Mouse (Mus musculus) spleen, postnatal 36 days (tissue): ENCODE measurements around the gene Cmtm4.

ENCODE experiments used
- DNase-seq, 2 experiments: peaks; one replicate each; pipeline ENCODE4 v3.0.0; 2022; ENCODE audit warnings: low spot score in 2 of 2, mixed read lengths in 1 of 2

Cmtm4 gene

DNA sequence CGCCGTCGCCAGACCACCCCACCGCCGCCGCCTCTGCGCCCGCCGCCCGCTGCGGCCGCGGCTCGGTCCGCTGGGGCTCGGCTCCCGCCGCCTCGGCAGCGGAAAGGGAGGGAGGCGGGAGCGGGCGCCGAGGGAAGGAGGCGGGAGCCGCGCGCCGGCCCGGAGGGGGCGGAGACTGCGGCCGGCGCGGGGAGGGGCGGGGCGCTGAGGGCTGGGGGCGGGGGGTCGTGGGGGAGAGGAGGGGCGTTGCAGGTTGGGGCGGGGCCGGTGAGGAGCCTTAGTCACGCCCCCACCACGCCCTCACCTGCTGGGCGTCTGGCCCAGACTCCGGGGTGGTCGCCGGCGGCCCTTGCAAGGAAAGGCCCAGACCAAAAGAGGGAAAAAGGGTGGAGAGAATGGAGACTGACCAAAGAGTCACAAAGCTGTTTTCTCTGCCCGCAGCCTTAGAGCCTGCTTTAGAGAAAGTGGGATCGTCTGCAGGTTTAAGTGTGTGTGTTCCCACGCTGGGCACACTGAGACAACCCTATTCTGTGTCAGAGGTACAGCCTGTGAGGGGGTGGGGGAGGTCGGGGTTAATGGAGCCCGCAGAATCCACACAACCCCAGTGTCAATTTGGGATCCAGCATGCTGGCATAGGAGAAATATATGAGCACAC is at the start of gene Cmtm4:
Cmtm4 (minus strand) TSS at position 105 of the 655 bp plus-strand sequence.
- DNase-seq: peak; percentile 22 to 28

DNA sequence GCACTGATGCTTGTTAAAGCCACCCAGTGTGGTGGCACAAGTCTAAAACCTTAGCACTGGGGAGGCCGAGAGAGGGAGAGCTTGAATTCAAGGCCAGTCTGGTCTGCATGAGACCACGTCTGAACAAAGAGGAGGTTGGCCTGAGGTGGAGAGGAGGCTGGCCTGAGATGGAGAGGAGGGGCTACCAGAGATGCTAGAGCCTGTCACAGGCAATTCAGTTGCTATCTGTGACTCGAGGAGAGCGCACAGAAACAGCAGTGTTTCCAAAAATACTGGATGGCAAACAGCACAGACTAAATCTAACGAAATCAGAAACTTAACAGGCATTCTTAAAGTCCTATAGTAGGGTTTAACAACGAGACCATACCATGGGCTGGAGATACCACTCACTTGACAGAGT is 49.6 kb upstream of the Cmtm4 start:
- no peak for DNase-seq

DNA sequence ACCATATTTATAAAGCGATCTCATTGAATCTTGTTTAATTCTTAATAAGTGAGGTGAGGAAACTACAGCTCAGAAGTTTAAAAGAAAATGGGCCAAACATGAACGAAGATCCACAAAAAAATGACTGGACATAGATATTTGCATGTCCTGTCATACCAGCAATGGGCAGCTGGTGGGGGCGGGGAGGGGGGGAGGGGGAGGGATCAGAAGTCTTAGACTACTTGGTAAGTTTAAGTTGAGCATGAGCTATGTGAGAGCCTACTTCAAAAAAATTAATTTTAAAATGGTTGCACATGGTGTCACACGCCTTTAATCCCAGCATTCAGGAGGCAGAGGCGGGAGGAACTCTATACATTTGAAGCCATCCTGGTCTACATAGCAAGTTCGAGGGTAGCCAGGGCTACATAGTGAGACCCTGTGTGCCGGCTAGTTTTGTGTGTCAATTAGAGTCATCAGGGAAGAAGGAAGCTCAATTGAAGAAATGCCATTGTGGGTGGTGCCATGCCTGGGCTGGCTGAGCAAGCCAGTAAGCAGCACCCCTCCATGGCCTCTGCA is 47.6 kb upstream of the Cmtm4 start:
- no peak for DNase-seq

DNA sequence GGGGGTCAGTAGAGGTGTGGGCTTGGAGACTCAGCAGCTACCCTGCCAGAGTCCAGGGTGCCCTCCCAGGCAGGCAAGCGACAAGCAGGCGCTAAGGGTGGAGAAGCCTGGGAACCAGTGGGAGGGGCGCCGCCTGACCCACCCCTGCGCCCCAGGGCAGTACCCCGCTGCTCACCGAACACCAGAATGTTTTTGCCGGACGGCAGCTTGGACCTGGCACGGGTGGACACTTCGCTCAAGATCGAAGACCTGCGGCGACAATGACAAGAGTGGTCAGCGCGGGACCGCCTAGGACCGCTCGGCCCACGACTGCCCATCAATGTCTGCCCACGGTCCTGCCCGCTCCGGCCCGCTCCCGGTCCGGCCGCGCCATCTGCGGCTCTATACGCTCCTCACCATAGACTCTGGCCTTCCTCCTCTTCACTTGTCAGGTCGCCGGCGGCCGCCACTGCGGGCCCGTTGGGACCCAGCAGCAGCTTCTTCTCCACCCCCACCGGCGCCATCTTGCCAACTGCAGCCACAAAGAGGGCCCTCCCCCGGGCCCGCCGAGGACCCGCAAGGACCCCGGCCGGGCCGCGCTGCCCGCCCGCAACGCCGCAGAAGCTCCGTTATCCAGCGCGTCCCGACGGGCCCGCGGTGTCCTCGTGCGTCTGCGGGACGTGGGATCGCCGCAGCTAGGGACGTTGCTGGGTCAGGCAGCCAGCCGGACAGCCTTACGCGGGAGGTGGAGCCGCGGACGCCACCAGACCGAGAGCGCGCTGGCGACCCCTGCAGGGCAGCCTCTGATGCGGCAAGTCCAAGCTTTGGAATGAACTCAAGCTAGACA is 46.9 kb upstream of the Cmtm4 start, which contains the start of gene Dync1li2:
Dync1li2 (minus strand) TSS at position 749 of the 826 bp plus-strand sequence.
- DNase-seq: peak; percentile 86 to 88

DNA sequence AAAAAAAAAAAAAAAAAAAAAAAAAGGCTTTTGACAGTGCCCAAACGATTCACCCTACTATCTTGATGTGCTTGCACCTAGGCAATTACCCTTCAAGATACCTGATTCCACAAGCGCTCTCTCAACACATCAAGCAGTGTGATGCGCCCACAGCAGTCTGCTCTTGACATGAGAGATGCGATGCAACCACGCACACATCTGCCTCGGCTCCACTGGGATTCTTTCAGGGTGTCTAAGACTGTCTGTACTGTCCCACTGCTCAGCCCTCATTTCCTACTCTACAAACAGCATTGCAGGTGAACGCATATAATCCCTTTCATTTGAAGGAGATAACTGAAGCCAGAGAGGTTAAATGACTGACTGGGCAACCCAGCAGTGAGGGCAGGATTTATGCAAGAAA is 46.0 kb upstream of the Cmtm4 start:
- no peak for DNase-seq

DNA sequence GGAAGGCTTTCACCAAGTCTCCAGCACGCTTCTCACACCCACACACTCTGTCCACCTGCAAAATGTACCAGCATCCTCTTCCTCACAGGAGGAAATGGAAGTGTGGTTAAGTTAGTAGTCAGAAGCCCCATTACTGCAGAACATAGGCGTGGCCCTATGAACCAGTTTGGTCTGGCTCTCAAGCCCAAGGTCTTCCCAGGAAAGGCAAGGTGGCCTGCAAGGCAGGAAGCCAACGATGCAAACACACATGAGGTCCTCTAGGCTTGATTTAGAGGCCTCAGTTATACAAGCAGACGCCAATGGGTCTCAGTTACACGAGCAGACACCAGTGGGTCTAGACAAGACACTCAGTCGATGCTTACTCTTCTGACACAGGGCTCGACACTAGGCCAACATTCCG is 43.9 kb upstream of the Cmtm4 start:
- no peak for DNase-seq

DNA sequence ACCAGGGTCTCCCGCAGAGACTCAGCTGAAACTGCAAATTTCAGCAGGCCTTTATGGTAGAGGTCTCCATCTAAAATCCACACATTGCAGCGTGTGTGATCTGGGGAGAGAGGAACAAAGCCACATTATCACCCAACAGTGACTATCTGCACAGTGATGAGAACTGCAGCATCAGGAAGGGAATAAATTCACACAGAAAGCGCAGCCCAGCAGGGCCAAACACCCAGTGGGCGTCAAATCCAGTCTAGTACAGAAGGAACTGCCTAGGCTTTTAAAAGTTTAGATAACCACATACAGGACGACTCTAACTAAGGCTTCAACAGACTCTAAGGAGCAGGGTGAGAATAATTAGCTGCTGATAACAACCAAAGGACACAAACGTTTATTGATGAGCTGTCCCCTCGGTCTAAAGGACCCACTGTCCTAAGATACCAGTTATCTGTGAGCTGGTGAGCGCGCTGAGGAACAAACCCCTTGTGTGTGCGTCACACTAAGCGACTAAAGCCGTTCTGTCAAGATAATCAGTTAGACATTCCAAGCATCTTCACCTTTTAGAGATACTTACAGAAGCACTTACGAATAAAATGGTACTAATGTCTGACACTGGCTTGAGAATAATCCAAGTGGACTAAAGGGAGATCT is 42.0 kb upstream of the Cmtm4 start:
- DNase-seq: no peak

DNA sequence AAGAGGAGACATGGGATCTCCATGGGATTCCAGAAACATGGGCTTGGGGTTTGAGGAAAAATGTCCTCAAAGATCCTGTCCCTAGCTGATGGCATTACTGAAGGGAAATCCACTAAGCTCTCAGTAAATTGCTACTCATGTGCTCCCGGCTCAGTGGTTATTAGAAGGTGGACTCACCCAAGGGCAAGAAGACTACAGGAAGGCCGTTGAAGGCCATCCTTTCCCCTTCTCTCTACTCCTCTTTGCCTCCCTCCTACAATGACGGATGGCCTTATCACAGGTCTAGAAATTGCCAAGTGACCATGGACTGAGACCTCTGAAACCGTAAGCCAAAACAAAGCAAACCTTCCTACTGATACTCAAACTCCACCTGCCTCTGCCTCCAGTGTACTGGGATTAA is 41.0 kb upstream of the Cmtm4 start:
- DNase-seq: no peak

DNA sequence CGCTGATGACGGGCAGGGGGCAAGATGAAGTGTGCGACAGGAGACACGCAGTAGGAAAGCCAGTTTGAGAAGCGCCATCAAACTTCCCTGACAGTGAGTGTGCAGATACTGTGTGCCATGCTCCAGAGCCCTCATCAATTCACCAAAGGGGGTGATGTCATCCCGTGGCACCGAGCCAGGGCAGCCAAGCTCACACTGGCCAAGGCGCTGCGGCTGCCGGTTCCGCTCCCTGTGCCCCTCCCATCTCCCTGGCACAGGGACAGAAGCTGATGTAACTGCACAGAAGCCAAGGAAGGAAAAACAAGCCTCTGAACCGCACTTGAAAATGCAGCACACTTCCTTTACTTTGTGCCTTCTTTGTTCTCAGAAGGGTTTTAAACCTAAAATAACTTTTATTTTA is 40.4 kb upstream of the Cmtm4 start:
- peak; percentile 78 to 87 for DNase-seq

DNA sequence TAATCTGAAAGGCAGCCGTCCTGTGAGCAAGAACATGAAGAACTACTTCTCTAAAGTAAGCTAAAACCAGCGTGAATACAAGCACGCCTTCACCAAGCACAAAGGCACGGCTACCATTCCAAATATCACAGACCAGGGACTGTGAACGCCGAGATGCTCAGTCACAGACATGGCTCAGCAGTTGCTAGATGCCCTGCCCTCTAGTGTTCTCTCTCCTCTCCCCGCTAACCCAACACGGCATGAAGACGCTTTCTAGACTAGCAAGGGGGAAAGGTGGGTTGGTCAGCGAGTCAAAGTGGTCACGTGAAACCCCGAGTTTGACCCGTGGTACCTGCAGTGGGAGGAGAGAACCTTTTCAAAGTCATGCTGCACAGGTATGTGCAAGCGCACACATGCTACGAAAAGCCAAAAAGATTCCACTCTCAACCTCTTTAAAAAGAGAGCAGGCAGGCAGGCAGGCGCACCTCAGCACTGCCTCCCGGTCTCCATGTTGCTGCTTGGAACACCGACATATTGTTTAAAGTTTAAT is 39.3 kb upstream of the Cmtm4 start:
- DNase-seq: no peak

DNA sequence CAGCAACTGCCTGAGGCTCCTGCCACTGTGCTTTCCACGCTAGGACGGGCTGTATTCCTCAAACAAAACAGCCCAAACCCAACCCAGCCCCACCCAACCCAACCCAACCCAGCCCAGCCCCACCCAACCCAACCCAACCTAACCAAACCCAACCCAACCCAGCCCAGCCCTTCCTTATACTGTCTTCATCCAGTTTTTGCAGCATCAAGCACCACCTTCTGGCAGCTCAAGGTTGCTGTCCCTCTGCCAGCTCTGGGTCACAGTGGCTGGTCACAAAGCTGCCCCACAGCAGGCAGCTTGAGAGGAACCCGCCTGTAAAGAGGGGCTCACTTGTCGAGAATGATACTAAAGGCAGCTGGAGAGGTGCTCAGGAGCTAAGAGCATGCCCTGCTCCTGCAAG is 38.7 kb upstream of the Cmtm4 start:
- peak in 1 of 2 experiments; percentile 14 for DNase-seq

DNA sequence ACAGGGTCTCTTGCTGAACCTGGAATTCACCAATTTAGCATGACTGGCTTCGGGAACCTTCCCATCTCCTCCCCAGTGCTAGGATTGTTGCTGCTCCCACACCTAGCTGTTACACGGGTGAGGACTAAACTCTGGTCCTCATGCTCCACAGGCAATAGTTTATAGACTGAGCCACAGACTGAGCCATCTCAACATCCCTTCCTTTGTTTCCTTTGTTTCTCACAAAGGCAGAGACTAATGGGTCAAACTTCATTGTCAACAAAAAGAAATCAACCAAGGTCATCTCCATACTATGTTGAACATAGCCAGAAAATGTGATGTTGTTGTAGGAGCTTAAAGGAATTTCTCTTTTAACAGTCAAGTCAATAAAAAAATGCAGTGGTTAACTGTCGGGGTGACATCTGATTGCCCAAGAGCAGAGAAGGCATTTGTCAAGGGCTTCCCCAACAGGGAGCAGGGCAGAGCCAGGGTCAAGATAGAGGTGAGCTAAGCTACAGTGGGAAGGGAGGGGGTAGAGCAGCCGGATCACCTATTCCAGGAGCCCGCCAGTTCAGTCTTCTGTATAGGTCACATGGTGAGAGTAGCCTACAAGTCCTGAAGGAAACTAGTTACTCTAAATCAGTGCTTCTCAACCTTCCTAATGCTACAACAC is 37.7 kb upstream of the Cmtm4 start:
- DNase-seq: no peak

DNA sequence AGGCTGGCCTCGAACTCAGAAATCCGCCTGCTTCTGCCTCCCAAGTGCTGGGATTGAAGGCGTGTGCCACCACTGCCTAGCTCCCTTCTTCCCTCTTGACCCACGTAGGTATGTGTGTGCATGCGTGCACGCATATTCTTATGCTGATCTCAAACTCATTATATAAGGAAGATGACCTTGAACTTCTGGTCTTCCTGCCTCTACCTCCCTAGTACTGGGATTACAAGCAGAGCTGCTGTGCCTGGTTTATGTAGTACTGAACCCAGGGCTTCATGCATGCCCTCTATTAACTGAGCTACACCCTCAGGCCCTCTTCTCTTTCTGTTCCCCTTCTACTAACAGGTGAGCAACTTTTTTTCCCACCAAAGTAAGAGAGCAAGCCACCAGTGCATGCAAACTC is 37.0 kb upstream of the Cmtm4 start:
- DNase-seq: no peak

DNA sequence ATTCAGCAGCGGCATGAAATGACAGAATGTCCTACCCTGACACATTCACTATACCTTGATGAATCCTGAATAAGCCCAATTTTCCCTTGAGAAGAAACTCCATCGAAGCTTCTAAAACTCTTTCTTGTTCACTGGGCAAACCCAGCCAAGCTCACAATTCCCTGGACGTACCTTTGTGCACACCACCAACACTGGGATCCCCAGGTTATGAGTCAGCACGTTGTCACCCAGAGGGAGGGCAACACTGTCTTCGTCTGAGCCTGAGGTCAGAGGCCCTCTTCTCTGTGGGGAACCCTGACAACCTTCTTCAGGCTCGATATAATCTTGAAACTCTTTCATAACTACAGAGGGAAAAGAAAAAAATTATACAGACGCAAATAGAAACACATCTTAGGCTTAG is 34.6 kb upstream of the Cmtm4 start:
- DNase-seq: no peak

DNA sequence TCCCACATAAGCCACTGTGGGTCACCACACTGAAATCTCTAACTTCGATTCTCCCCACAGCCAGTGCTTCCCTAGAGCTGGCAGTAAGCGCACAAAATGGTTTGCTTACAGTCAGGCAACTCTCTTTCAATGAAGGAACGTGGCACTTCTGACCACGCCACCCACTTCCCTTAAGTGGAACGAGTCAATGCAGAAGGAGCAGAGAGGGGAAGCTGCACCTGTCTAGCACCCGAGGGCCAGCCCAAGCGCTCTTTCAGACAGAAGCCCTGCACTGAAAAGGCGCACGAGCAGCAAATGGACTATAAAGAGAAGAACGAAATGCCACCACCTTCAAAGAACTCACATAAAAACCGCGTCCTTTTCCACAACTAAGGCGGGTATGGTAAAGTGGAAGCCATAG is 32.1 kb upstream of the Cmtm4 start:
- no peak for DNase-seq

DNA sequence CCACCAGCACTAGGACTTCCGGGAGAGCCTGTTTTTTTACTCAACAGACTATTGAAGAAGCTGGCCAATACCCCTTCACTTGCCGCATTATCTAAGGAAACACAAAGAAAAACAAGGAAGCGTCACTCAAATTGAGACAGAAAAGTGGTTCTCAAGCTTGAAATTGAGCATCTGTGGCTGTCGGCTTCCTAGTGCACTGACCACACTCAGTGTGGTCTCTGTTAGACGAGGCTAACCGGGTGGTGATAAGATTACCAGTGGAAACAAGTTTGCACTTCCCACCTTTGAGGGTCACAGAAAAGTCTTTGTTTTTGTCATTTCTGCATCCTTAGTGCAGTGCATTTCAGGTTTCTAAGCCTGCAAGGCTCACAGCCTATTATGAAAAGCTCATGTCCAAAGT is 26.7 kb upstream of the Cmtm4 start:
- DNase-seq: no peak

DNA sequence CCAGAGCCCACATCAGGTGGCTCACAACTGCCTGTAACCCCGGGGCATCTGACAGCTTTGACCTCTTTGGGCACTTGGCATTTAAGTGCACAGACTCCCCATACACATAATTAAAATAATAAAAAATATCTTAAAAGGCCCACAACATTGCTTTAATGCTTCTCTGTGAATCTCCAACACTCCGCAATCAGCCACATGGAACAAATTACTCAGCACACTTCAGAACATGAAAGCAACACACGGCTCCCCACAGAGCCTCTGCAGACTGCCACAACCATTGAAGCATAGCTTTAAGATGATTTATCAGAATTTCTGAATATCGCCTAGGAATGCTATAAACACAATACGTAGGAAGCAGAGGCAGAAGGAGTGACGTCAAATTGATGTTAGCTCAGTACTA is 20.4 kb upstream of the Cmtm4 start:
- no peak for DNase-seq

DNA sequence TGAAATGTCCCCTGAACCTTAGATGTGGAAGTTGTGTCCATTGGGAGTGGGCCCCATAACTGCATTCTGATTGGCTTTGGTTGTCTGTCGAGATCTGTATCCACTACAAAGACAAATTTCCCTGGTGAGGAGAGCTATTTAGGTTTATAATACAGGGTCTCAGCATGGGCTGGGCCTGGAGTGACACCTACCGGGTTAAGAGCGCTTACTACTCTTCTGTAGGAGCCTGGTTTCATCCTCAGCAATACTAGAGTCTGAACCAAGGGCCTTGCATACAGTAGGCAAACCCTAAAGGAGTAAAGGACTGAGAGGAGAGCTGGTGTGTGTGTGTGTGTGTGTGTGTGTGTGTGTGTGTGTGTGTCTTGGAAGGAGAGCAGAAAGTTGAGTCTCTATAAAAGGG is 18.6 kb upstream of the Cmtm4 start:
- DNase-seq: no peak

DNA sequence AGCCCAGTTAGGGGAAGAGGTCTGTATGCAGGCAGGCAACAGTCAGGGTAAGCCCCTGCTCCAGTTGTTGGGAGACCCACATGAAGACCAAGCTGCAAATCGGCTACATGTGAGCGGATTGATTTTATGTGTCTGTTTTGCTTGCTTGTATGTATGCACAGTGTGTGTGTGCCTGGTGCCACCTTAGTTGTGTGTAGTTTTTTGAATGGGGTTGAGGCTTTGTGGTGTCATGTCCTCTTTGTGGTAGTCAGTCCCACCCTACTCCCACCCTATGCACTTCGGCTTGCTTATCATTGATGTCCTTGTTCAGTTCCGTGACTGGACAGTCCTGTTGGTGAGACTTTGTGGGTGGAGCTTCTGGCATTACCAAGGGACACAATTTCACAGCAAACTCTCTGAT is 18.2 kb upstream of the Cmtm4 start:
- no peak for DNase-seq

DNA sequence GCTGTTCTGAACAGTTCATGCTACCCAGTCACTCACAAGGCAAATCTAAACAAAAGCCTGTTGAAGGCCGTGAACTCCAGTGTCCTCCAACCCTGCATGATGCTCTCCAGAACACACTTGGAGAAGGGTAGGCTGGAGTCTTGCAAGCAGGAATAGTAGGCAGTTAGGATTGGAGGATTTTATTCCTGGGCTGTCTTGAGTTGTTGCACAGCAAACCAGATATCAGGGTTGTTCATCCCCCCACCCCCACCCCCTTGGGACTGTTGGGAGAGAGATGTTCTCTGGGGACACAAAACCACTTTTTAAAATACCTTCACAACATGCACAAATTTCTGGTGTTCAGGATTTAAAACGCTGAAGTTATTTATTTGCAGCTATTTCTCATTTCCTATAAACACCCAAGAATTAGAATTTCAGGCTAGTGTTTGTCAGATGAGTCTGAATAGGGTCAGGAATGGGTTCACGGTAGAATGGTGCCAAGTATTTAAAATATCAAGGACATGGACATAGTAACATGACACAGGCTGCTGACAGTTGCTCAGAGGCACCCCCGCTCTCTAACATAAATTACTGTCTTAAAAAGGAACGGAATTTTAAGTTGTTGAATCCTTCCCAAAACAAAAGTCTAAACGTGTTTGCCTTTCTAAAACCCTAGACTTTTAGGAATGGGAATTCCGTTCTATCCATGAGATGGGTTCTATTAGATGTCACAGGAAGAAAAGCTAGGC is 17.4 kb upstream of the Cmtm4 start:
- no peak for DNase-seq

DNA sequence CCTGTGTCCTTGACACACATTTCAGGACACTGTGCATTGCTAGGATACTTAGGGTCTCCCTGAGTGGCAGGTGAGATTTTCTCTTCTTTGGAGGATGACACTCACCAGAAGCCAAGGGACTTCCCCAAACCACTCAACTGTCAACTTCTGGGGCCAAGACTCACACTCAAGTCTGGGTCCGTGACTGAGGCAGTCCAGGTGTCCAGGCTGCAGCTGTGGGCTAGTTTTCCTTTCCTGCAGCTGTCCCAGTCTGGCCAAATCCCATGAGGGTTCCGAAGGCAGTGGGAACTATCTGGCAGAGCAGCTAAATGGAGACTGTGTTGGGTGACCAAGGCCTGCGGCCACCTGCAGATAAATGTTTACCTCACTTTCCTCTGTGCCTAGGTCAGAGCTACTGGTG is 16.4 kb upstream of the Cmtm4 start:
- DNase-seq: peak; percentile 8 to 27
